Mouse (Mus musculus) heart, postnatal 0 days (tissue): ENCODE measurements around the gene Zfp553. TPM values are rescaled to one million over a fixed set of nuclear protein-coding genes. Genes with fewer than 3 reads are reported as not detected.

ENCODE experiments used
- ATAC-seq: fragments of 200-750 bp; cut with Nextera tagmentation; 2 replicates; pipeline ENCODE4 v1.8.0; 2017; ENCODE audit warnings: low read depth, moderate number of reproducible peaks, moderate library complexity; ENCODE audit not compliant: insufficient read depth
- DNase-seq: peaks from one replicate; pipeline ENCODE4 v3.0.0-alpha.2; 2016; ENCODE audit warnings: low spot score
- H3K27ac ChIP-seq: fragments of 300-500 bp; sonication (generic); 2 replicates; pipeline ENCODE4 v1.5.1; 2014; ENCODE audit warnings: low read depth, mild to moderate bottlenecking
- H3K27me3 ChIP-seq: fragments of 300-500 bp; sonication (generic); 2 replicates; pipeline ENCODE4 v1.6.1; 2014; ENCODE audit warnings: low read length, mixed read lengths; ENCODE audit not compliant: control insufficient read depth, insufficient read depth
- H3K36me3 ChIP-seq: fragments of 300-500 bp; sonication (generic); replicated peaks from 2 replicates; pipeline ENCODE4 v1.6.1; 2014; ENCODE audit warnings: low read length, mixed read lengths; ENCODE audit not compliant: control insufficient read depth, insufficient read depth
- H3K4me1 ChIP-seq: fragments of 300-500 bp; sonication (generic); 2 replicates; pipeline ENCODE4 v1.6.1; 2014; ENCODE audit warnings: antibody characterized with exemption; ENCODE audit not compliant: control insufficient read depth, insufficient read depth
- H3K4me2 ChIP-seq: fragments of 300-500 bp; sonication (generic); 2 replicates; pipeline ENCODE4 v1.6.1; 2014; ENCODE audit warnings: low read depth, mild to moderate bottlenecking, low read length, moderate library complexity
- H3K4me3 ChIP-seq: fragments of 300-500 bp; sonication (generic); 2 replicates; pipeline ENCODE4 v1.5.1; 2014; ENCODE audit warnings: low read depth, low read length
- H3K9ac ChIP-seq: fragments of 300-500 bp; sonication (generic); replicated peaks from 2 replicates; pipeline ENCODE4 v1.6.1; 2014; ENCODE audit warnings: low read depth, low read length, mixed read lengths
- H3K9me3 ChIP-seq: fragments of 300-500 bp; sonication (generic); replicated peaks from 2 replicates; pipeline ENCODE4 v1.6.1; 2016; ENCODE audit warnings: low read length; ENCODE audit not compliant: control insufficient read depth
- CTCF ChIP-seq: IDR thresholded peaks from 2 replicates; pipeline ENCODE4 v1.5.1; 2016; ENCODE audit warnings: antibody characterized with exemption, control low read depth, low read depth
- EP300 ChIP-seq: IDR thresholded peaks from 2 replicates; pipeline ENCODE4 v1.6.1; 2016; ENCODE audit warnings: antibody characterized with exemption, low read depth
- WGBS: fragments of 180-500 bp; shearing (Covaris S2); extraction: QIAGEN DNeasy Blood & Tissue Kit; methylation state at CpG from one replicate; pipeline ENCODE4 v1.1.7; 2014; 5-methylcytosine and 5-hydroxymethylcytosine counted together
- polyA plus RNA-seq: library from polyadenylated mRNA; unstranded; fragments of >200 nt; fragmentation: Nextera tagmentation; extraction: Ambion mirVana; gene quantifications from 2 replicates; pipeline ENCODE4 v1.2.1, GENCODE M21; 2015
- total RNA-seq: library from RNA; depleted of rRNA; stranded (reverse); fragments of >200 nt; gene quantifications from 2 replicates; pipeline ENCODE4 v1.2.3, GENCODE M21; 2014; ENCODE audit warnings: low replicate concordance

The Zfp553 gene
- total and polyA plus RNA-seq, 2 experiments from 2014 or later = 11.2 to 11.8 TPM

DNA sequence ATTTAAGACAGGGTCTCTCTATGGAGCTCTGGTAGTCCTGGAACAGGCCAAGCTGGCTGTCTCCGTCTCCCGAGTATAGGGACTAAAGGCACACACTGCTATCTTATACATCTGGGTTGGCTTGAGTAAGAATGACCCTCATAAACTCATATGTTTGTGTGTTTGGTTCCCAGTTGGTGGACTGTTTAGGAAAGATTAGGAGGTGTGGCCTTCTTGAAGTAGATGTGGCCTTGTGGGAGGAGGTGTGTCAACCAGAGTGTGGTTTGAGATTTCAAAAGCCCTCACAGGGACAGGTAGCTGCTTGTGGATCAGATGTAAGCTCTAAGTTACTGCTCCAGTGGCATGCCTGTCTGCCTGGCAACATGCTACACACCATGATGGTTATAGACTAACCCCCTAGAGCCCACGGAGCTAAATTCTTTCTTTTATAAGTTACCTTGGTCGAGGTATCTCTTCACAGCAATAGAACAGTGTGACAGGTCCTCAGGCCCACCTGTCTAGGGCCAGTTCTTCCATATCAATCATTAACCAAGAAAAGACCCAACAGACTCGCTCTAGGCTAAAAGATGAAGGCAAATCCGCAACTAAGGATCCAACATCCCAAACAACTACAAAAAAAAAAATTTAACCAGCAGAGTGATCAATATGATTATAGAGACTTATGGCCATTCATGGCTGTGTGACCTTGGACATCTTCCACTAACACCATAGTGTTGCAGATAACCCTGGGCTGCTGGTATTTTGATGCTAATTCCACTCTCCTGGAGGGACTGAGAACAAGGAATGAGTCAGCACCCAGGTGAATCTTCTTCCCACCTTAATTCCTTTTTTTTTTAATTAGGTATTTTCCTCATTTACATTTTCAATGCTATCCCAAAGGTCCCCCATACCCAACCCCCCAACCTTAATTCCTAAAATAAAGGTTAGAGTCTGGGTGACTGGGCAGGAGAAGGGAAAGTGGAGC lies 9.1 kb upstream of the Zfp553 start:
- DNase-seq = no peak
- 78% methylated on average over 6 of the region's 6 CpGs for WGBS

DNA sequence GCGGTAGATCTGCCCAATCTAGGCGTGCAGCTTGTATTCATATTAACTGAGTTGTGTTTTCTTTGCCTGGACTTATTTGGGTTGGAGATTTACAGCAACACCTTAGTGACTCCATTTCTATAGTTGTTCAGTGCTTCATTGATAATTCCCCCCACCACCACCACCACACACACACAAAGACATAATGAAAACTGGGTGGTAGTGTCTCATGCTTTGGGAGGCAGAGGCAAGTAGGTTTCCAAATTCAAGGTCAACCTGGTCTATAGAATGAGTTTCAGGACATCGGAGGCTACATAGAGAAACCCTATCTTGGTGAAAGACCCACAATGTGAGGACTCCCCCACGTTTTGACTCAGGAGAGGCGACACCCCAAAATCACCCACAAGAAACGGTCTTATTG lies 8.2 kb upstream of the Zfp553 start:
- Histone ChIP-seq H3K4me3 (no peak overlapping the region), H3K27ac (no peak overlapping the region), H3K4me1 (no peaks in the 10 kb centered on the region), H3K9ac (no peak overlapping the region), H3K4me2 (no peak overlapping the region), H3K27me3 (no peaks in the 10 kb centered on the region), H3K36me3 (no peaks in the 10 kb centered on the region), H3K9me3 (no peaks in the 10 kb centered on the region)
- DNase-seq (no peak), ATAC-seq (no peak)
- no peak for TF ChIP-seq EP300
- 89% methylated on average over 6 of the region's 6 CpGs for WGBS

More for the DNA sequence above, 9.1 kb upstream of the Zfp553 start:
- Histone ChIP-seq H3K4me1 (no peaks in the 10 kb centered on the region), H3K9ac (no peak overlapping the region), H3K9me3 (no peaks in the 10 kb centered on the region), H3K27ac (no peak overlapping the region), H3K36me3 (no peaks in the 10 kb centered on the region), H3K4me2 (no peak overlapping the region), H3K27me3 (no peaks in the 10 kb centered on the region), H3K4me3 (no peak overlapping the region)
- TF ChIP-seq EP300 (no peak), CTCF (no peak)
- no peak for ATAC-seq

DNA sequence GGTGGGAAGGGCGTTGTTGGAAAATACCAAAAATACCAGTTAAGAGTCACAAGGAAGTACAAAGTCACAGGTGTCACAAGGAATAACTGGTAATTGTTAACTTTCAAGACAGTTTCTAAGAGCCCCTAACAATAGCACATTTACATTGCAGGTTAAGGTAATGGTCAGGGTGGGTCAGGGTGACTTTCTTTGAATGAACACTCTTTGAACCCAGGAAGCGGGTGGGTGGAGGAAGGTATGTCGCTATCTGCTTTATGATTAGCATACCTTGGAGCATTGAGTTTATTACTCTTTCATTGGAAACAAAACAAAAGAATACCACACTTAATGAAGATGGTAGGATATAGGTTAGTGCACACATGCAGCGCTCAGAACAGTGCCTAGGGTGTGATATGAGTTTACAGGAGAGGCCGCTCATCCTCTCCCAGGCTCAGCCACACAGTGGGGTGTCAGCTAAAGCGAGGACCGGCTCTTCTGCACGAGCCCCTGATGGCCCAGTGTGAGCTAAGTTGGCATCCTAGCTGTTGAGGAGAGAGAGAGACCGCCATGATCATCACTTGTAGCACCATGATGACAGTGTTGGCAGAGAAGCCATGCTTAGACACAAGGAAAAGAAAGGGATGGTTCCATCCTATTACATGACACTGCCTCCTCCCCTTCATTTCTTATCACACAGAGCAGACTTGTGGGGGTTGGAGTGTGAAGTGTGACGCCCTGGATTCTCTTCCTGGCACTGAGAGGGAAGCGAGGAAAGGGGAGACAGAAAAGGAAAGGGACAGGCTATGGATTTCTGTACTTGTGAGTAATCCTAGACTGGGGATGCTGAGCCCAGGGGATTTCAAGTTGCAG lies 7.5 kb upstream of the Zfp553 start:
- H3K9me3 ChIP-seq = no peaks in the 10 kb centered on the region
- H3K4me2 ChIP-seq = no peak overlapping the region
- no peaks in the 10 kb centered on the region for H3K27me3 ChIP-seq
- no peak for ATAC-seq
- DNase-seq = no peak
- no peak overlapping the region for H3K9ac ChIP-seq
- no peak overlapping the region for H3K4me3 ChIP-seq
- WGBS = 71% methylated on average over 11 of the region's 11 CpGs
- no peaks in the 10 kb centered on the region for H3K36me3 ChIP-seq
- H3K4me1 ChIP-seq = no peaks in the 10 kb centered on the region
- TF ChIP-seq EP300 (no peak), CTCF (no peak)
- no peak overlapping the region for H3K27ac ChIP-seq

DNA sequence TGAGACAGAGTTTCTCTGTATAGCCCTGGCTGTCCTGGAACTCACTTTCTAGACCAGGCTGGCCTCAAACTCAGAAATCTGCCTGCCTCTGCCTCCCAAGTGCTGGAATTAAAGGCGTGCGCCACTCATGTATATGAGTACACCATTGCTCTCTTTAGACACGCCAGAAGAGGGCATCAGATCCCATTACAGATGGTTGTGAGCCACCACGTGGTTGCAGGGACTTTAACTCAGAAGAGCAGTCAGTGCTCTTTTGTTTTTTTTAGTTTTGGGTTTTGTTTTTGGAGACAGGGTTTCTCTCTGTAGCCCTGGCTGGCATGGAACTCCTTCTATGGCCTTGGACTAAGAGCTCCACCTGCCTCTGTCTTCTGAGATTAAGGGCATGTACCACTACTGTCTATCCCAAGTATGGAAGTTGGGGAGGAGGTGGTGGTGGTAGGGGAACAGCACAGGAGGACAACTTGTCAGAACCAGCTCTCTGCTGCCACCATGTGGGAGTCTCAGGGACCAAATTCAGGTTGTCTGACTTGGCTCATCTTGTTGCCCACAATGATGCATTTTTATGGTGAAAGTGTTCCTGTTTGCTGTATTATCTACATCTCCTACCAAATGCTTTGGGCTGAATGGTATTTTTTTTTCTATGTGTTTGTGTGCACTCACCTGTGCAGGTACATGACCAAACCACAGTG lies 4.1 kb upstream of the Zfp553 start:
- peak; percentile 80 for DNase-seq
- Histone ChIP-seq H3K4me1 (peaks cover 3% of the 10 kb centered on the region), H3K36me3 (no peaks in the 10 kb centered on the region), H3K27ac (no peak overlapping the region), H3K9ac (no peak overlapping the region), H3K4me3 (no peak overlapping the region), H3K9me3 (no peaks in the 10 kb centered on the region), H3K4me2 (no peak overlapping the region), H3K27me3 (no peaks in the 10 kb centered on the region)
- TF ChIP-seq CTCF (peak; percentile 83), EP300 (no peak)
- no peak; the same call in 1 of the 2 replicates for ATAC-seq
- 59% methylated on average over 4 of the region's 4 CpGs for WGBS

DNA sequence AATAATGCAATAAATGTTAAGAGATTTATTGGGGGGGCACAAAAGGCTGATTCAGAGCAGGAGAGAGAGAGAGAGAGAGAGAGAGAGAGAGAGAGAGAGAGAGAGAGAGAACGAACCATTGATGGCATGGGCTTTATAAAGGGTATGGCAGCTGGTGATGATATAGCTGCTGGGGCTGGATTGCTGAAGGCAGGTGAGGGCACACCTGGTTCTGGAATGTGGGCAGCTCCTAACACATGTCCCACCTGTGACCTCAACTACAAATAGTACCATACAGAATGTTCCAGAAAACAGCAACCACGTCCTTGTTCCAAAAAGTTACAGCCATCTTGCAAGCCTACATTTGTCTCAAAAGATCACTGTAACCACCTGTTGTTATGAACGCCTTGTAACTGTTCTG lies 1.5 kb upstream of the Zfp553 start:
- TF ChIP-seq CTCF = no peak
- TF ChIP-seq EP300 = no peak
- Histone ChIP-seq H3K9me3 (no peaks in the 10 kb centered on the region), H3K4me3 (peak overlapping the region; percentile 95), H3K9ac (peak overlapping the region; percentile 71), H3K4me2 (peak overlapping the region; percentile 85), H3K4me1 (peaks cover 9% of the 10 kb centered on the region), H3K36me3 (peaks cover 18% of the 10 kb centered on the region), H3K27me3 (no peaks in the 10 kb centered on the region), H3K27ac (peak overlapping the region; percentile 93)
- WGBS = 43% methylated on average over 3 of the region's 3 CpGs
- ATAC-seq (no peak), DNase-seq (no peak)
